Mouse (Mus musculus): ENCODE data around the gene Slc39a3.

DNA sequence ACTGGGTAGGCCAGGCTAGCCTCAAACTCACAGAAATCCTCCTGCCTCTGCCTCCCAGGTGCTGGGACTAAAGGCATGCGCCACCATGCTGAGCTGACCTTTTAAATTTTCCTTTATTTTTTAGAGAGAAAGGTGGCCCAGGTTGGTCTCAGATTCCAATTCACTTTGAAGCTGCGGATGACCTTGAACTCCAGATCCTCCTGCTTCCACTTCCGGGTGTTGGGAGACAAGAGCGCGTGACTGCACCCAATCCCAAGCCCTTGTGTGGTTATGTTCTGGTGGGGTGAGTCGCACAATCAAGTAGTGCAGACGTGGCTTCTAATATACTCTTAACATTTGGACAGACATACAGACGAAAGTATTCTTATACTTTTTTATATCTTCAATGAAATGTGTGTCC is 40.7 kb downstream of the Slc39a3 start:
- TF ChIP-seq CTCF (IDR thresholded peaks at IDR 0.05; ENCODE audit: borderline replicate concordance, insufficient read depth, low read depth, low read length) (no peak), POLR2A (IDR thresholded peaks at IDR 0.05; ENCODE audit: borderline replicate concordance, insufficient read depth, low read length) (no peak)
